Mouse (Mus musculus): ENCODE data around the gene Igfn1. TPM values are rescaled to one million over a fixed set of nuclear protein-coding genes. Genes with fewer than 3 reads are reported as not detected.

The Igfn1 gene
- polyA plus RNA-seq, 1 experiment: not detected

DNA sequence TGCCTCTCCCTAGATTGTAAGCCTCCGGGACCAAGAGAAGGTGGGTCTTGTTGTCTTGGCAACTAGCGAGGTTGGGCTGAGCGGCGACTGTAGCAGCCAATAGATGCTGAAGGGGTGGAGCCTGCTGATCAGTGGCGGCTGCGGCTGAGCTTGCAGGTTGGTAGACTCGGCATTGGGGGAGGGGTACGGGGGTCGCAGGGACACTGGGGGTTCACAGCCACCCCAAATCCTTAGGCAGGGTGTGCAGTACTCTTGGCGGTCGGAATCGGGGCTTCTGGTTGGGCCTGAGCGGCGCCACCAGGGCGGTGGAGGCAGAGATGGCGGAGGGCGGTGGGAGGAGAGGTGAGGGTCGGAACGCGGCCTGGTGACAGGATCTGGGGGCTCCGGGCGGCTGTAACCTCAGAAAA lies 11.8 kb upstream of the Igfn1 start:
- TF ChIP-seq POLR2A (IDR thresholded peaks at IDR 0.05; ENCODE audit: borderline replicate concordance, control insufficient read depth, low read depth, low read length) (peak; percentile 44; the same call in 1 of the 2 replicates), CTCF (IDR thresholded peaks at IDR 0.05; ENCODE audit: control insufficient read depth, insufficient read depth, low read length) (no peak)
- Histone ChIP-seq H3K27ac (ENCODE audit: control insufficient read depth, insufficient read depth, low read depth, low read length, poor library complexity) (peak overlapping the region; percentile 28), H3K4me1 (ENCODE audit: control insufficient read depth, insufficient read depth, low read length) (no peaks in the 10 kb centered on the region; the same call in 1 of the 2 replicates), H3K4me3 (replicated peaks; ENCODE audit: control insufficient read depth, low read depth, low read length) (peak overlapping the region; percentile 80)
- under 1% methylated on average over 22 of the region's 22 CpGs for WGBS

DNA sequence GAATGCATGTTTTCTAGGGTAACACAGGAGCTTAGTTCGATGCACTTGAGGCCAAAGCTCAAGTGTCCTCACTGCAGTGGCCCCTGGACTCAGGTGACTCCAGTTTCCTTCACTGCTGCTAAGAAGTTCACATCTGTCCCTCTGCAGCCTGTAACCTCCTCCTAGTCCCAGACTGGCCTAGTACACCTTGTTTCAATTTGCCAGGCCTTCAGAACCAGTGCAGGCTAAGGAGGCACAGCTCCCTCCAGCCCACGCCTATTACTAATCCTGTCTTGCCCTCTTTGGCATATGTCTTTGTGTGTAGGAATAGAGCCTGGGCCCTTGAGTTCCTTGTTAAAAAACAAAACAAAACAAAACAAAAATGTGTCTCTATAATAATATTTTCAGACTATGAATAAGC lies 11.2 kb upstream of the Igfn1 start:
- TF ChIP-seq POLR2A (IDR thresholded peaks at IDR 0.05; ENCODE audit: borderline replicate concordance, control insufficient read depth, low read depth, low read length) (no peak), CTCF (IDR thresholded peaks at IDR 0.05; ENCODE audit: control insufficient read depth, insufficient read depth, low read length) (no peak)
- H3K27ac ChIP-seq (ENCODE audit: control insufficient read depth, insufficient read depth, low read depth, low read length, poor library complexity): no peak overlapping the region
- 76% methylated on average over 2 of the region's 2 CpGs for WGBS
- no peak overlapping the region for H3K4me3 ChIP-seq (replicated peaks; ENCODE audit: control insufficient read depth, low read depth, low read length)
- no peaks in the 10 kb centered on the region; the same call in 1 of the 2 replicates for H3K4me1 ChIP-seq (ENCODE audit: control insufficient read depth, insufficient read depth, low read length)

DNA sequence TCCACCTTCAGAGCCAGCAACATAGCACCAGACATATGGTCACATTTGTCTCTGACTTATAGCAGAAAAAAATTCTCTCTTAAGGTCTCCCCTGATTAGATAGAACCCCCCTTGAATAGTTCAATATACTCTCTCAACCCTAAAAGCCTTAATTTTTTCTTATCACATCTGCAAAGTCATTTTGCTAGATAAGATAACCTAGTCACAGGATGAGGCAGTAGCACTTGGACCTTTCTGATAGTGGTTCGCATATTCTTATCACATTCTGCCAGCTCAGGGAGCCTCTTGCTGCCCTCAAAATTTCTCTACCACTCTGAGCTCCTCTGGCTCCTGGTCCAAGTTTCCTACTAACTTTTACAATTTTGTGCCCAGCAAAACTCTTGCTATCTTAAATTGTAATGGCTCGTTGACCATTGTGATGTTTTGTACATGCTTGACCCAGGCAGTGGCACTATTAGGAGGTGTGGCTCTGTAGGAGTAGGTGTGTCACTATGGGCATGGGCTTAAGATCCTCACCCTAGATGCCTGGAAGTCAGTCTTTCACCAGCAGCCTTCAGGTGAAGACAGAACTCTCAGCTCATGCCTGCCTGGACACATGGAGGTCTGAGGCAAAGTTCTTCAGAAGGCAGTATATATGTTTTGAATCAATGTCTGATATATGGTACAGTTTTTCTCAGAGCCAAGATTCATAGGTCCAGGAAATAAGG lies 8.8 kb upstream of the Igfn1 start:
- WGBS: 49% methylated on average over 2 of the region's 2 CpGs
- H3K4me3 ChIP-seq (replicated peaks; ENCODE audit: control insufficient read depth, low read depth, low read length): no peak overlapping the region
- TF ChIP-seq CTCF (IDR thresholded peaks at IDR 0.05; ENCODE audit: control insufficient read depth, insufficient read depth, low read length): no peak
- H3K4me1 ChIP-seq (ENCODE audit: control insufficient read depth, insufficient read depth, low read length): no peaks in the 10 kb centered on the region; the same call in 1 of the 2 replicates
- H3K27ac ChIP-seq (ENCODE audit: control insufficient read depth, insufficient read depth, low read depth, low read length, poor library complexity): peak overlapping the region; percentile 75; the same call in 1 of the 2 replicates

DNA sequence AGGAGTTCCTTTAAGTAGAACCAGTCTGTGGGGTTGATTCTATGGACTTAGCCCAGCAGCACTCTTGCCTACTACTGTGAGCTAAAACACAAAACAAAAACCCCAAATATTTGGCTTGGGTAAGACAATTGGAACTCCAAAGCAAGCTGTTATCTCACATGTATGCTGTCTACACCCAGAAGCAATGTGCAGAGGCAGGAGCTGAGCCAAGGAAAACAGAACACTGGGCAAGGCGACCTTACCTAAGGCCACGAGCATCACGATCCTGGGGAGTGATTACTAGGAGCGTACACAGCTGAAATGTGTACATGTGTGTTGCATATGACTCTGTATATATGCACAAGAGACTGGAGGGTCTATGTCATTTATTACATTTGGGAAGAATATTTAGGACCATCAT lies 7.4 kb upstream of the Igfn1 start:
- TF ChIP-seq POLR2A (IDR thresholded peaks at IDR 0.05; ENCODE audit: borderline replicate concordance, control insufficient read depth, low read depth, low read length): no peak
- no peak for TF ChIP-seq CTCF (IDR thresholded peaks at IDR 0.05; ENCODE audit: control insufficient read depth, insufficient read depth, low read length)
- Histone ChIP-seq H3K27ac (ENCODE audit: control insufficient read depth, insufficient read depth, low read depth, low read length, poor library complexity) (no peak overlapping the region), H3K4me3 (replicated peaks; ENCODE audit: control insufficient read depth, low read depth, low read length) (no peak overlapping the region), H3K4me1 (ENCODE audit: control insufficient read depth, insufficient read depth, low read length) (no peaks in the 10 kb centered on the region; the same call in 1 of the 2 replicates)
- 72% methylated on average over 4 of the region's 4 CpGs for WGBS

DNA sequence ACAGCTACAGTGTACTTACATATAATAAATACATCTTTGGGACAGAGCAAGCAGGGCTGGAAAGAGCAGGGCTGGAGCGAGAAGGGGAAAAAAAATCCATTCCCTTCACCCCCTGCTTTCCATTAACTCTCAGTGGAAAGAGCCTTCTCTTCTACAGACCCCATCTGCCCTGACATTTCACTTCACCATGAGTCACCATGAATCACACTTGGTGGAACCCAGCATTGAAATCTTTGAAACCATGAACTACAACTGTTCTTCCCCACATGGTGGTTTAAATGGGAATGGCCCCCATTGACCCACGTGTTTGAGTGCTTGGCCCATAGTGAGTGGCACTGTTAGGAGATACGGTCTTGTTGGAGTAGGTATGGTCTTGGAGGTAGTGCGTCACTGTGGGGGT lies 4.1 kb upstream of the Igfn1 start:
- TF ChIP-seq CTCF (IDR thresholded peaks at IDR 0.05; ENCODE audit: control insufficient read depth, insufficient read depth, low read length) (no peak), POLR2A (IDR thresholded peaks at IDR 0.05; ENCODE audit: borderline replicate concordance, control insufficient read depth, low read depth, low read length) (no peak)
- Histone ChIP-seq H3K4me1 (ENCODE audit: control insufficient read depth, insufficient read depth, low read length) (no peaks in the 10 kb centered on the region; the same call in 1 of the 2 replicates), H3K27ac (ENCODE audit: control insufficient read depth, insufficient read depth, low read depth, low read length, poor library complexity) (no peak overlapping the region), H3K4me3 (replicated peaks; ENCODE audit: control insufficient read depth, low read depth, low read length) (no peak overlapping the region)
- WGBS: 89% methylated on average over 4 of the region's 4 CpGs

DNA sequence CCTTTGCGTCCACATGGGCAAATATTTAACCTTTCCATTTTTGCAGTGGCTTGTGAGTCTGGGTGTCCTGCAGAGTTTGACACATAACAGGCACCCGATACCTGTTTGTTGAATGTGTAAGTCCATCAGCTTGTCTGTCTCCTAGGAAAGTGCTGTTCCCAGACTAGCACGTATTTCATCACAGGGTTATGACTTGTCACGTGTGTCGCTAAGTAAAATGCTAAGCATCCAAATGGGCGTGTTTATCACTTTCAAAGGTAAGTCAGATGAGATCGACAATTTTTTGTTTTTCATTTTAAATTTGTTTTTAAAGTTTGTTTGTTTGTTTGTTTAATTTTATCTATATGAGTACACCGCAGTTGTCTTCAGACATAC lies 2.0 kb upstream of the Igfn1 start:
- WGBS: 16% methylated on average over 8 of the region's 8 CpGs
- Histone ChIP-seq H3K4me1 (ENCODE audit: control insufficient read depth, insufficient read depth, low read length) (no peaks in the 10 kb centered on the region), H3K4me3 (replicated peaks; ENCODE audit: control insufficient read depth, low read depth, low read length) (peak overlapping the region; percentile 43), H3K27ac (ENCODE audit: control insufficient read depth, insufficient read depth, low read depth, low read length, poor library complexity) (no peak overlapping the region)
- no peak for TF ChIP-seq CTCF (IDR thresholded peaks at IDR 0.05; ENCODE audit: control insufficient read depth, insufficient read depth, low read length)
- TF ChIP-seq POLR2A (IDR thresholded peaks at IDR 0.05; ENCODE audit: borderline replicate concordance, control insufficient read depth, low read depth, low read length): no peak

DNA sequence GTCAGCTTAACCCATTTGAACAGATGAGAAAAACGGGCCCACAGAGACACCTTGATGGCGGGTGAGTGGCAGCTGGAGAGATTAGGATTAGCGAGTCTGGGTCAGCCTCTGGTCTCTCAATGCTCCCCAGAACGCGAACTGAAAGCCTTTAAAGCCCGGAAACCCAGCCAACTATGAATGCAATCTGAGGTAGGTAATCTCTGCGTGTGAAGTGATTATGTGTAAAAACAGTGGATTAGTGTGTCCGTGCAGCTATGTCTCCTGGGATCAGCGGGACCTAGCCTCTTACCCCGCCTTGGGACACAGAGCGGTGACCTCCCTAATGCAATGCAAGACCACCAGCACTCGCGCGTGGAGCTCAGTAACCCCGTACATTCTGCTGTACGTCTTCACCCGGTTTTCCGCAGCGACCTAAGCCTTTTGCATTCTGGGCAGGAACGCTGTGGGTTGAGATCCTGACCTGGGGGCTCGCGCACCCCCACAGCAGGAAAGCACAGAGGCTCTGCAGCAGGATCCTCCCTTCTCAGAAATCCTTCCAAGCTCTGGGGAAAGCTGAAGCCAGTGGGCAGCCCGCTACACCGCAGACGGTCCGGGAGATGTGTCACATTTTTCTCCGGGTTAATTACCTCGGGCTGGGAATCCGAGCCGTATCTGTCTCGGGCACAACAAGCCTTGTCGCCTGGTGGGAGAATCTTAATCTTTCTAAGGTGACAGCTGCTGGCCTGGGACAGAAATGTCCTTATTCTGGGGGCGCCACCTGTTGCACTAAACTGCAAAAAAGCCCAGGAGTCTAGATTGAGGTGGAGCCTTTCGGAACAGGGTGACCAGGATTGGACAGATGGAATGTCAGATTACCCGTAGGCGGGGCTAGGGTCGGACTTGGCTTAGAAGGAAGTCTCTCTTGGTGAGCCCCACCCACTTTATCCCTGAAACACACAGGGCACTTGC lies 1.3 kb upstream of the Igfn1 start, which contains the start of gene Tmem9:
Tmem9 (plus strand) TSS at position 940 of the 948 bp plus-strand sequence.
- WGBS: 6% methylated on average over 37 of the region's 37 CpGs

DNA sequence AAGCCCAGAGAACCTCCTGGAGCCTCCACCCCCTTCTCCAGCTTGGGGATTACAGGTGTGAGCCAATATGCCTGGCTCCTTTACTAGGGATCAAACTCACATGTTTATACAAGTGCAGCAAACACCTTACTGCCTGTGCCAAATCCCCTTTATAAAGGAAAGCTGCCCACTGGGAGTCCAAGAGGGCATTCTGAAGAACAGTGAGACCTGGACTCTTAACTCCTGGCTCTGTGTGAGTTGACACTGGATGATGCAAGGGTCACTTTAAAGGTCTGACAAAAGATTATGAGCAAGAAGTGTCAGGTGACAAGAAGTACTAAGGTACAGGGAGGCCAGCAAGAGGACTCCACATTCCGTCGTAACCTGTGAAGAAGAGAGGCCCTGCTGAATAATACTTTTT lies 4.7 kb downstream of the Igfn1 start:
- no peak for TF ChIP-seq POLR2A (IDR thresholded peaks at IDR 0.05; ENCODE audit: borderline replicate concordance, control insufficient read depth, low read depth, low read length)
- no peak for TF ChIP-seq CTCF (IDR thresholded peaks at IDR 0.05; ENCODE audit: control insufficient read depth, insufficient read depth, low read length)
- no peaks in the 10 kb centered on the region for H3K4me1 ChIP-seq (ENCODE audit: control insufficient read depth, insufficient read depth, low read length)
- 94% methylated on average over 2 of the region's 2 CpGs for WGBS
- no peak overlapping the region for H3K4me3 ChIP-seq (replicated peaks; ENCODE audit: control insufficient read depth, low read depth, low read length)
- no peak overlapping the region for H3K27ac ChIP-seq (ENCODE audit: control insufficient read depth, insufficient read depth, low read depth, low read length, poor library complexity)

More for the DNA sequence above, 1.3 kb upstream of the Igfn1 start, which contains the start of gene Tmem9:
- Histone ChIP-seq H3K4me1 (ENCODE audit: control insufficient read depth, insufficient read depth, low read length) (no peaks in the 10 kb centered on the region), H3K4me3 (replicated peaks; ENCODE audit: control insufficient read depth, low read depth, low read length) (peak within 1 kb of the TSS; percentile 43), H3K27ac (ENCODE audit: control insufficient read depth, insufficient read depth, low read depth, low read length, poor library complexity) (no peak within 1 kb of the TSS)
- TF ChIP-seq CTCF (IDR thresholded peaks at IDR 0.05; ENCODE audit: control insufficient read depth, insufficient read depth, low read length): no peak
- no peak for TF ChIP-seq POLR2A (IDR thresholded peaks at IDR 0.05; ENCODE audit: borderline replicate concordance, control insufficient read depth, low read depth, low read length)
